Mouse (Mus musculus): Measurements from ENCODE around the gene Dna2.

DNA sequence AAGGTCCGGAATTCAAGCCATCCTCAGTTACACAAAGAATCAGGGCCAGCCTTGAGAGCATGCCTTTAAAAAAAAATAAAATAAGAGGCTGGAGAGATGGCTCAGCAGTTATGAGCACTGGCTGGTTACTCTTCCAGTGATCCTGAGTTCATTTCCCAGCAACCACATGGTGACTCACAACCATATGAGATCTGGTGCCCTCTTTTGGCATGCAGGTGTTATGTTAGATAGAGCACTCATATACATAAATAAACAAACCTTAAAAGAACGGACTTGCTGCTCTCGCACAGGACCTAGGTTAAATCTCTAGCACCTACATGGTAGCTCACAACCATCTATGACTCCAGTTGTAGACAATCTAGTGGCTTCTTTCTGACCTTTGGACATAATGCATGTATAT, 61.4 kb downstream of the Dna2 start:
- TF ChIP-seq GATA1 (IDR thresholded peaks at IDR 0.05; ENCODE audit: borderline replicate concordance, low read length) (no peak), FLI1 (IDR thresholded peaks at IDR 0.05; ENCODE audit: low read length) (no peak)
